Mouse (Mus musculus) limb, embryonic 11.5 days (tissue): ENCODE results near the gene Ankrd1. TPM values are rescaled to one million over a fixed set of nuclear protein-coding genes. Genes with fewer than 3 reads are reported as not detected.

Experiments used
- polyA plus RNA-seq: library from polyadenylated mRNA; unstranded; fragments of >200 nt; fragmentation: Nextera tagmentation; extraction: Ambion mirVana; gene quantifications from 2 replicates; pipeline ENCODE4 v1.2.1, GENCODE M21; 2014

Gene Ankrd1
- polyA plus RNA-seq, 1 experiment from 2014 or later = 0.80 TPM

Other genes starting within 250 kb of the Ankrd1 start
- gene Htr7, start 62.6 kb downstream of the Ankrd1 start, polyA plus RNA-seq = not detected in 2 replicates
- gene Rpp30, start 36.4 kb downstream of the Ankrd1 start, polyA plus RNA-seq = 88.6 and 102 TPM in 2 replicates
- 3.3 and 3.9 TPM in 2 replicates for gene Pcgf5, start 228.2 kb upstream of the Ankrd1 start, polyA plus RNA-seq